Mouse (Mus musculus): ENCODE measurements around the gene Wdr90. TPM values are rescaled to one million over a fixed set of nuclear protein-coding genes. Genes with fewer than 3 reads are reported as not detected.

Gene Wdr90
- polyA plus RNA-seq, 1 experiment from 2014 or later: 53.4 TPM

DNA sequence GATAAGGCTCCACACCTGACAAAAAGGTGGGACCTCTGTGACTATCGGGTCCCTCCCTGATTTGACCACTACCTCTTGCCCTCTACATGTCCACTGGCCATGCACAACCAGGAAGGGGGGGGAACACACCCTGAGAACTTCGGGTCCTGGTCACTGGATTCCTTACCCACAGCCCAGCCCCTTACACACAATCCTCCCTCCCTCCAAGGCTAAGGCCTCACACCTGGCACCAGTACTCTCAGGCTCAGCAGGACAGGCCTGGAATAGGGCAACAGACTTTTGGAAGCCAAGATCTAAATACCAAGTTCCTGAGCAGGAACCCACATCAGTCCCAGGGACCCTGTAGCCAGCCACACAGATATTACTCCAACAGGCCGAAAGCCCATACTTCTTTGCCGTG is 22.4 kb downstream of the Wdr90 start:
- H3K27ac ChIP-seq (replicated peaks): no peak overlapping the region
- no peaks in the 10 kb centered on the region for H3K27me3 ChIP-seq (ENCODE audit: low read depth, poor library complexity, severe bottlenecking)
- H3K36me3 ChIP-seq: peaks cover 80% of the 10 kb centered on the region
- no peak for DNase-seq (ENCODE audit: low spot score)
- H3K4me1 ChIP-seq: peaks cover 62% of the 10 kb centered on the region
- no peak overlapping the region for H3K4me3 ChIP-seq
- H3K9me3 ChIP-seq (replicated peaks): no peaks in the 10 kb centered on the region
- 92% methylated on average over 4 of the region's 4 CpGs for WGBS

DNA sequence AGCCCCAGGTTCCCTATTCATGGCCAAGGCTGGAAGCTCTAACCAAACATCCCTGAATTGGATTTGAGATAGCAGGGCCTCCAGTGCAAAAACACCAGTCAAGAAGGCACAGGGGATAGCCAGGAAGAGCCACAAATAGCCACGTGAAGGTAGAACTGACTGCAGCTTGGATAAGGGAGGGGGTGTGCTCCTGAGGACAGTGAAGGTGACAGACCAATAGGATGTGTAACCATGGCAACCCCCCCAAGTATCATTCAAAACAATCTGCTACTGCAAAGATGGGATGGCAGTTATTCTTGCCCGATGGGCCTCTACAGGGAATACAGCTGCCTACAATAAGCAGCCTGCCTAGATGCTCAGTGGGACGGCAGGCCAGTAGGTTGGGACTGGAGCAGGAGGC is 23.8 kb downstream of the Wdr90 start:
- Histone ChIP-seq H3K27me3 (ENCODE audit: low read depth, poor library complexity, severe bottlenecking) (no peaks in the 10 kb centered on the region), H3K9me3 (replicated peaks) (no peaks in the 10 kb centered on the region), H3K27ac (replicated peaks) (peak overlapping the region; percentile 81; the same call in 1 of the 2 replicates), H3K4me1 (peaks cover 58% of the 10 kb centered on the region), H3K4me3 (peak overlapping the region; percentile 89), H3K36me3 (peaks cover 71% of the 10 kb centered on the region)
- no peak for DNase-seq (ENCODE audit: low spot score)
- 49% methylated on average over 3 of the region's 3 CpGs for WGBS

DNA sequence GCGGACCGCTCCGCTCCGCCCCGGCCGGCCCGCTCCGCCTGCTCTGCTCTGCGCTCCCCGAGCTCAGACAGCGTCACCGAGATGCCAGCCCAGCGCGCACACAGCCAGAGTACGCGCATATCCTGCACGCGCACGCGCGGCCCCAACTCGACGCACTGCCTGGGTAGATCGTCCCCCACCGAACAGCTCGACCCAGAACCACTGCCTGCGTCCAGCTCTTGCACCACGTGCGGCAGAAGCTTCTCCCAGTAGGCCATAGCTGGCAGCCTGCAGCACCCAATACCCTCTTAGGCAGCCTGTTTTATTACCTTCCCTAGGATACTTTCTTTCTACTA is 24.3 kb downstream of the Wdr90 start, which contains the start of gene Rhbdl1:
Gene Rhbdl1 (minus strand): TSS at position 220 of the 335 bp plus-strand sequence.
- Histone ChIP-seq H3K27me3 (ENCODE audit: low read depth, poor library complexity, severe bottlenecking) (no peaks in the 10 kb centered on the region), H3K4me1 (peaks cover 61% of the 10 kb centered on the region), H3K9me3 (replicated peaks) (no peaks in the 10 kb centered on the region), H3K4me3 (peak within 1 kb of the TSS; percentile 89), H3K36me3 (peaks cover 67% of the 10 kb centered on the region), H3K27ac (replicated peaks) (peak within 1 kb of the TSS; percentile 81)
- DNase-seq (ENCODE audit: low spot score): no peak
- WGBS: 2% methylated on average over 29 of the region's 29 CpGs

DNA sequence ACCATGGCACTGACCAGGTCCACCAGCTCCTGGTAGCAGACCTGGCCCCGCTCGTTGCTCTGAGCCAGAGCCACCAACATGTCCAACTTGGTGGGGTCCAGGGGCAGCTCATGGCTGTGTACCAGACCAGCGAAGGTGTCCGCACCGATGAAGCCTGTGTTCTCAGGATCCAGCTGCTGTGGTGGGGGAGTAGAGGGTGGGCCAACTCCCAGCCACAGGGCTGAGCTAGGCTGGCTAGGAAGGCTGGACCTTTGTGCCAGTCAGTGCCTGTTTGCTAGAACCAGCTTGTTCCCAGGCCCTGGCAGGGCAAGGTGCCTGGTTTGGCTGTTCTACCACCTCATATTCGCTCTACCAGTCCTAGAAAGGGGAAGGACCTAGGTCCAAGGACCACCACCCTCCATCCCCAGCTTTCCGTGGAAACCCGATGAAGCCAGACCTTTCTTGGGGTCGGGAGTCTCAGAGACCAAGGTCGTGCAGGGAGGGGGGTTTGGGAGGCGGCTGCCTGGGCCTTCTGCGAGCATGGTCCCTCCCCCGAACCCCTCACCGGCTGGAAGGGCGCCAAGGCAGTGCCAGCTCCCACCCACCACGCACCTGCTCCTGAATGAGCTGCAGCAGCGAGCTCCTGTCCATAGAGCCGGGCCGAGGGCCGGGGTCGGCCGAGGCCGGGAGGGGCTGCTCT is 24.8 kb downstream of the Wdr90 start:
- DNase-seq (ENCODE audit: low spot score): peak; percentile 62
- H3K27ac ChIP-seq (replicated peaks): peak overlapping the region; percentile 81

DNA sequence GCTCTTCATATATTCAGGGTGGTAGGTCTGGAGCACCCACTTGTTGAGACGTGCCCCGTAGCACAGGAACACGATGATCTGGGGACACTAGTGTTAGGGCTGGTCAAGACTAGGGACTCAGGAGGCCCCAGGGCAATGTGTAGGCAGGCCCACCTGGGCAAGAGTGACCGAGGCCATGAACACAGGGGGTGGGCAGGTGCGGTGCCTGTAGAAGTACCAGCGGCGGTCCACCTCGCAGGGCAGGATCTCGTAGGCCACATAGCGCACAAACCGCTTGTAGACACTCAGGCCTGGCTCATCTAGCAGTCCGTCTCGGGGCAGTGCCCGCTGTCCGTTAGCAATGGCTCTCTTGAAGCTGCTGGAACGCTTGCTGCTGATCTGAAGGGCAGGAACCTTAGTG is 25.5 kb downstream of the Wdr90 start:
- Histone ChIP-seq H3K4me3 (peak overlapping the region; percentile 89), H3K4me1 (peaks cover 73% of the 10 kb centered on the region), H3K27ac (replicated peaks) (0 out of 2 replicates have a peak overlapping the region, but pooled peaks have one; percentile 29), H3K27me3 (ENCODE audit: low read depth, poor library complexity, severe bottlenecking) (no peaks in the 10 kb centered on the region), H3K9me3 (replicated peaks) (no peaks in the 10 kb centered on the region), H3K36me3 (peaks cover 67% of the 10 kb centered on the region)
- whole genome bisulfite sequencing: 95% methylated on average over 16 of the region's 16 CpGs
- no peak for DNase-seq (ENCODE audit: low spot score)

More for the DNA sequence above, 24.8 kb downstream of the Wdr90 start:
- 23% methylated on average over 23 of the region's 23 CpGs for WGBS
- no peaks in the 10 kb centered on the region for H3K27me3 ChIP-seq (ENCODE audit: low read depth, poor library complexity, severe bottlenecking)
- no peaks in the 10 kb centered on the region for H3K9me3 ChIP-seq (replicated peaks)
- H3K4me3 ChIP-seq: peak overlapping the region; percentile 89
- peaks cover 67% of the 10 kb centered on the region for H3K36me3 ChIP-seq
- H3K4me1 ChIP-seq: peaks cover 66% of the 10 kb centered on the region

DNA sequence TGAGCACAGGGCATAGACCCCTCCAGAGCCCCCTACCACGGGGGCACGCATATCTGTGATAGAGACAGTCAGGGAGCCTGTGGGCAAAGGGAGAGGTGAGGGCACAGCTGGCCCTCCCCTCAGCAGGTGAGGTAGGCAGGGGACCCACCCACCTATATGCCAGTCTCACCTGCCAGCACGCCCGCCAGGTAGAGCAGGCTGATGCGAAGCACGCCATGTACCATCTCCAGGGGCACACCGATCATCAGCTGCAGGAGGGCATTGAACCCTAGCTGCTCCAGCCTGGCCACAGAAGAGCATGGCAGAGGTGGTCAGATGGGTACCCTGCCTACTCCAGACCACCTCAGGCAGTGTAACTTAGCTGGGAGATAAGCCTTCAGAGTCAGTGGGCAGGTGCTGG is 26.0 kb downstream of the Wdr90 start:
- H3K27ac ChIP-seq (replicated peaks): no peak overlapping the region
- whole genome bisulfite sequencing: 94% methylated on average over 7 of the region's 7 CpGs
- DNase-seq (ENCODE audit: low spot score): no peak
- peaks cover 67% of the 10 kb centered on the region for H3K36me3 ChIP-seq
- peaks cover 79% of the 10 kb centered on the region for H3K4me1 ChIP-seq
- H3K4me3 ChIP-seq: peak overlapping the region; percentile 89
- no peaks in the 10 kb centered on the region for H3K27me3 ChIP-seq (ENCODE audit: low read depth, poor library complexity, severe bottlenecking)
- no peaks in the 10 kb centered on the region for H3K9me3 ChIP-seq (replicated peaks)

DNA sequence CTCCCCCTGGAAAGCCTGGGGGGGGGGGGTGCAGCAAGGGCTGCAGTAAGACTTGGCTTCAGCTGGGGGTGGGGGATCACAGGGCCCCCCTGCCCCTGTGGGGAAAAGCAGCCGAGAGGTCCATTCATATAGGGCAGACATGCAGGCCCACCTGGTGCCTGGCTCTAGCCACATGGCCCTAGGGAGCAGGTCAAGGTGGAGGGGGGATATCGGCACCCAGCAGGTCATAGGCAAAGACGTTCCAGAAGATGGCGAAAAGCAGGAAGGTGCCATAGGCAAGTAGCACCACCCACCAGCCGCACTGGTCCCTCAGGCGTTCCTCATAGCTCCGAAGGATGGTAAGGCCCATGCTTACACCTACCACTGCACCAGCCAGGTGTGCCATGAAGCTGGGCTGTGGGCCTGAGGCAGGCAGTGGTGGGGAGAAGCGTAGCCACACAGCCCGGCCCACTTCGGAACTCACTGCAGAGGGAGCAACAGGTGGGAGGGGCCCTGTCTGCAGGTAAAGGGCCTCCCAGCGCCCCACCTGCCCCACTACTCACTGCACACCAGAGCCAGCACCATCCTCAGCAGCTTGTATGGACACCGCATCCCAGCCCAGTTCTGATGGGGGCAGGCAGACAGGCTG is 26.6 kb downstream of the Wdr90 start:
- Histone ChIP-seq H3K4me1 (peaks cover 84% of the 10 kb centered on the region), H3K4me3 (peak overlapping the region; percentile 89), H3K9me3 (replicated peaks) (no peaks in the 10 kb centered on the region), H3K27ac (replicated peaks) (peak overlapping the region; percentile 96), H3K36me3 (peaks cover 67% of the 10 kb centered on the region), H3K27me3 (ENCODE audit: low read depth, poor library complexity, severe bottlenecking) (no peaks in the 10 kb centered on the region)
- WGBS: 90% methylated on average over 12 of the region's 12 CpGs
- DNase-seq (ENCODE audit: low spot score): no peak

DNA sequence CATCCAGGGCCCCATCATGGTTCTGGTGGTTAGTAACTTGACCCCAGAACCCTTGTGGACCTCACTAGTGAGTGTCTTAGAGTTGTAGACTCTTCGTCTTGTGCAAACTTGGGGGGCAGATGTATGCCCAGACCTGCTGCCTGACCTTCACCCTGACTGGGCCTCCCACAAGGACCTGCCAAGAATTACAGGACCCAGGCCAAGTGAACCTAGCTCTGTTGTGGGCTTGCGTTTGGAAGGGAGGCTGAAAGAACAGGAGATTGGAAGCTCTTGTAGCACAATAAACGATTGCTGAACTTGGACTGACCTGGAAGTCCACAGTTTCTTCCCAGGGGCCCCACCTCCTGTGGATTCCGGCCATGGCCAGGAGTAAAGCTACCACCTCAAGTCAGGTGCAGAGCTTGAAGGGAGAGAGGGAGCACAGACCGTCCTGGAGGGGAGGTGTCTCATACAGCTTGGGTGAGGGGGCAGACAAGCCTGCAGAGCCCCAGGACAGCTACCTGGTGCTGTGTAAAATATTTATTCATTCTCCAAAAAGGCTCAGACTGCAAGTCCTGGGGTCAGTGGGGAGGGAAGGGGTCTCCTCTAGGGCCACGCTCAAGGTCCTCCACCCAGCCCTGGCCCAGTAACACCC is 27.2 kb downstream of the Wdr90 start:
- H3K4me3 ChIP-seq: peak overlapping the region; percentile 89
- peaks cover 85% of the 10 kb centered on the region for H3K4me1 ChIP-seq
- H3K9me3 ChIP-seq (replicated peaks): no peaks in the 10 kb centered on the region
- H3K36me3 ChIP-seq: peaks cover 64% of the 10 kb centered on the region
- WGBS: 66% methylated on average over 6 of the region's 6 CpGs
- DNase-seq (ENCODE audit: low spot score): no peak
- no peaks in the 10 kb centered on the region for H3K27me3 ChIP-seq (ENCODE audit: low read depth, poor library complexity, severe bottlenecking)
- H3K27ac ChIP-seq (replicated peaks): peak overlapping the region; percentile 96

DNA sequence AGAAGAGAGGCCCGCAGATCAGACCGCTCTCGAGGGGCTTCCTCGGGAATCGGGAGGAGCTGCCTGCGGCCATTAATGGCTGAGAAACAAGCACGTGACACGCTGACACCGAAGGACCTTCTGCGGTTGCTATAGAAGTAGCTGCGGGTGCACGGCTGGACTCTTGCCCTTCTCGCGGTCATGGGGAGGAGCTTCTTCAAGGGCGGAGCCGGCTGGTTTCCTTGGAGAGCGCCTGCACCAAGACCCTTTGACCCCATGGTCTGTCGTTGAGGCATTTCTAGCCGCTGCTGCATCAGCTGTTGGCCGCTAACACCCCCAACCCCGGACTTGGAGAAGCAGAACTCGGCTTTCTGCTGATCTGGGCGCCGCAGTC is 28.0 kb downstream of the Wdr90 start, which contains the start of gene Stub1:
Gene Stub1 (minus strand): TSS at position 114 of the 373 bp plus-strand sequence.
- WGBS: under 1% methylated on average over 24 of the region's 24 CpGs
- peak; percentile 94 for DNase-seq (ENCODE audit: low spot score)
- Histone ChIP-seq H3K27ac (replicated peaks) (peak within 1 kb of the TSS; percentile 96), H3K27me3 (ENCODE audit: low read depth, poor library complexity, severe bottlenecking) (no peaks in the 10 kb centered on the region), H3K36me3 (peaks cover 57% of the 10 kb centered on the region), H3K4me1 (peaks cover 92% of the 10 kb centered on the region), H3K9me3 (replicated peaks) (no peaks in the 10 kb centered on the region), H3K4me3 (peak within 1 kb of the TSS; percentile 89)

DNA sequence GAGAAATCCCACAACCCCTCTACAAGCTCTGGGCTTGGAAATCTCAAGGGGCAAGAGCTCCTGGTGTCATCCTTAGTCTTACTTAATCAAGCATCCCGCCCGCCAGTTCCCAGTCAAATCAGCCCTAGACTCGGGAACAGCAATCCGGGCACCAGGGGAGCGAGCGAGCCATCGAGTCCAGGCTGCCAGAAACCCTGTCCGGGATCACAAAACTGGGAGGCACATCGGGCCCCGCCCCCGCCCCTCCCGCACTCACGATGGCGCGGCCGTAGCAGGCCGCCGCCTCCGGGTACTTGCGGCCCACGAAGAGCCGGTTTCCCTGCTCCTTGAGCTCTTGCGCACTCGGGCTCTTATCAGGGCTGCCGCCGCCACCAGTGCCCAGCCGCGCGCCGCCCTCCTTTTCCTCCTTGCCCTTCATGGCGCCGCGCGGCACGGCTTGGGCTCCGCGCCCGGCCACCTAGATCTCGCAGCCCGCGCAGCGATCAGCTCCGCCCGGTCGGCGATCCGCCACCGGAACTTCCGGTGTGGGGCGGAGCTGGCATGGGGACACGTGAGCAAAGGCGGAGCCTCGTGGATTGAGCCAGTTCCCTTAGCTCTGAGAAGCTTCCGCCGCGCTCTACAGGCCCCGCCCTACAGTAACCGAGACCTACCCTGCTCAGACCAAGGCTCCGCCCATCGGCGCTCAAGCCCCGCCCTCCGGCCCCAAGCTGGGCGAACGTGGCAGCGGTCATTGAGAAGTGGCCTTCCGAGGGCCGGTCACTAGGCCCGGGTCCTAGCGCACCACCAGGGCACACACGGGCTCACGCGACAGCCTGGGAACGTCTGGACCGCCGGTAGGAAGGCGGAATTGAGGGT is 28.6 kb downstream of the Wdr90 start:
- H3K4me1 ChIP-seq: peaks cover 92% of the 10 kb centered on the region
- H3K36me3 ChIP-seq: peaks cover 57% of the 10 kb centered on the region

DNA sequence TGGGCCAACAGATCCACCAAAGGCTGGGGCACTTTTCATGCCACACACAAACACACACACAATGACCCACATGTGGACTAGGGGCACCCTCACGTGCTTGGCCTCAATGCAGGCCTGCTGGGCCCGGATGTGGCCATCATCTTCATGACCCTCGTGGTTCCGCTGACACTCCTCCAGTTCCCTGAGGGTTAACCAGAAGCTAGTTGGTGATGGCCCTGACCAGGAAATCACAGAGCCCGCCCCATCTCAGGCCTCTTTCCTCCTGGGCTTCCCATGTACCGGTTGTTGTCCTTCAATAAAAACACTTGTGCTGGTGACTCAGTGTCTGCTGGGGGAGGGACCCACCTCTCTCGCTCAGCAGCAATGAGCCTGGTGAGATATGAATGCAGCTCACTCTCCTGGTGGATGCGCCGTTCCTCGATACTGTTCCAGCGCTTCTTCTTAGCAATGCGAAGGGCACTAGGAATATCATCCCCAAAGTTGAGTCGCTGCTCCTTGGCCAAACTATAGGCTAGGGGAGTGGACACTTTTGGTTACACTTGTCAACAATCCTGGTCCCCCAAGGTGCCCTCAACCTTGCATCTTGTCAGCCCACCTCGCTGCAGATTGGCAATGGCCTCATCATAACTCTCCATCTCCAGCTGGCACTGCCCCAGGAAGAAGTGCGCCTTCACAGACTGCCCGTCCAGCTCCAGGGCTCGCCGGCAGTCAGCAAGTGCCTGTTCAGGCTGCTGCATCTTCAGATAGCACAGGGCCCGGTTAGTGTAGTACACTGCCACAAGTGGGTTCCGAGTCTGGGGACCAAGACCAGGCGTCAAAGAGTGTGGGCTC is 29.6 kb downstream of the Wdr90 start:
- peak overlapping the region; percentile 96 for H3K27ac ChIP-seq (replicated peaks)
- H3K27me3 ChIP-seq (ENCODE audit: low read depth, poor library complexity, severe bottlenecking): no peaks in the 10 kb centered on the region
- 68% methylated on average over 21 of the region's 21 CpGs for WGBS
- H3K4me1 ChIP-seq: peaks cover 91% of the 10 kb centered on the region
- no peaks in the 10 kb centered on the region for H3K9me3 ChIP-seq (replicated peaks)
- DNase-seq (ENCODE audit: low spot score): no peak
- H3K4me3 ChIP-seq: peak overlapping the region; percentile 89
- H3K36me3 ChIP-seq: peaks cover 65% of the 10 kb centered on the region

More for the DNA sequence above, 28.6 kb downstream of the Wdr90 start:
- peak; percentile 100 for DNase-seq (ENCODE audit: low spot score)
- Histone ChIP-seq H3K27ac (replicated peaks) (peak overlapping the region; percentile 96), H3K9me3 (replicated peaks) (no peaks in the 10 kb centered on the region), H3K4me3 (peak overlapping the region; percentile 89), H3K27me3 (ENCODE audit: low read depth, poor library complexity, severe bottlenecking) (no peaks in the 10 kb centered on the region)
- WGBS: under 1% methylated on average over 73 of the region's 77 CpGs
